Mouse (Mus musculus) neutrophil, adult 5-6 weeks (primary cell): ENCODE measurements around the gene Rras2. TPM values are rescaled to one million over a fixed set of nuclear protein-coding genes. Genes with fewer than 3 reads are reported as not detected.

Source experiments
- ATAC-seq: fragments of 151-379, 151-347 bp; 2 replicates; pipeline ENCODE4 v1.8.0; 2017; ENCODE audit warnings: mild to moderate bottlenecking, moderate TSS enrichment; ENCODE audit not compliant: insufficient number of reproducible peaks, poor library complexity, low FRiP score, severe bottlenecking; ENCODE audit errors: extremely low read depth
- total RNA-seq: library from RNA; stranded (forward); fragments of 200-1000 nt; gene quantifications from 2 replicates; pipeline ENCODE4 v1.2.3, GENCODE M21; 2017

The Rras2 gene
- total RNA-seq, 1 experiment from 2014 or later: 59.9 TPM

DNA sequence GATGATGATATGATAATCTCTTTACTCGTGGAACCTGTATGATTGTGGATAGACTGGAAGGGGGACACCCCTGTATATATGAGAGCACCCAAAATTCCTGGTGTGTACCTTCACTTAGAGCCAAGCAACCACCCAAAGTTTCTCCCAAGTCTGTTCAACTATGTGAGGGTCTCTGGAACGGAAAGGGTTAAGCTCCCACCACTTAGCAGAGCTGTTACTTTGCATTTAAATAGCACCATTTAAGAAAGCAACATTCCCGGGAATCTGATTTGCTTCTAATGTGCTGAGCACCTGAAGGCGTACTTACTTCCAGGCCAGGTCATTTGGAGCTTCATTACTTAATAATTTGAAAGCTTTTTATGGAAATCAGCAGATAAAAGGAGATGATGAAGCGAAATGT is 113.4 kb downstream of the Rras2 start:
- ATAC-seq: no peak

DNA sequence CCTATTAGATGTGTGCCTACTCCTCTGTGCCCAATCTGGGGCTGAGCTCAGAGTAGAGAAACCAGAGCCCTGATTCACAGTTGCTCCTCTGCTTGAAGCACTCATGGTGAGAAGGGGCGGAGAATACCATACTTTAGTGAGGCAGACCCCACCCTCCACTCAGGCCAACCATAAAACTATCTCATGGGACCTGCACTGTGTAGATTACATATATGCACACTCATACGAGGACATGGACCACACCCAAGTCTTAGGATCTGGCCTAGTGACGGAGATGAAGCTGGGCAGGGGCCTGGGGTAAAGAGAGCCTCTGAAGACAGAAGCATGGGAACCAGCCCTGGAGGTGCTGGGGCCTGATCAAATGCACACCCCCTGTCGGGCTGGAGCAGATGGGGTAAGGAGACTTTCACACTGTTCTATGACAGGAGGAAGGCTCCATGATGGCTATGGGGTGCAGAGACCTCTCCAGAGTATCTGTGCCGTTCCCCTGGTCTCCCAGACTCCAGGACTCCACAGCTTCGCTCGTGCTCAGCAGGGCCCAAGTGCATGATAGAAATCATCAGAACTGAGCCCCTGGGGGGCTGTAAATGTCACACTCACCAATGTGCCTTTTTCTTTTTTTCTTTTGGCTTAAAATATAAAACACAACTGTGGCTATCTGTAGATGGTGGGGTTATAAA is 119.8 kb downstream of the Rras2 start:
- no peak for ATAC-seq

Other genes with a start within 250 kb of the Rras2 start
- 66.5 and 83.9 TPM in 2 replicates for gene Copb1, start 136.9 kb upstream of the Rras2 start, total RNA-seq
- 119 and 137 TPM in 2 replicates for gene Psma1, start 158.3 kb upstream of the Rras2 start, total RNA-seq